ENCODE assay signal across 31 mouse cellular contexts in the genomic region with DNA sequence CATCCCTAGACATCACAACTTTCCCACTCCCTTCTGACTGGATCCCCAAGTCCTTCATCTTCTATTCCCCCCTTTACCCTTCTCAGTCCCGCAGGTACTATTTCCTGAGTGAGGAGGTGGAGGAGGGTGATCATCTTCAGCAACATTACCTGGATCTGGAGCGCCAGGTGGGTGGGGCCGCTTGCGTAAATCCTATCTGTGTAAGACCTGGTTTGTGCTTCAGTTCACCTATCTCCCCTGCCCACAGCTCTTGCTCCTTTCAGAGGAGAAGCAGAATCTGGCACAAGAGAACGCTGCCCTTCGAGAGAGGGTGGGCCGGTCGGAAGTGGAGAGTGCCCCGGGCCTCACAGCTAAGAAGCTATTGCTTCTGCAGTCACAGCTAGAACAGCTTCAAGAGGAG. TPM values are rescaled to one million over a fixed set of nuclear protein-coding genes. Genes with fewer than 3 reads are reported as not detected.
DNase-seq lines count a peak whose midpoint lies in the region; ATAC-seq and TF ChIP-seq lines count a peak whose summit lies in the region.
"Had no signal": no experiment of that assay in that cellular context is flagged by ENCODE, and none has a peak within 500 bp of the region (broad histone marks: within the 10 kb centered on the region; RNA-seq: fewer than 3 reads in every experiment).

No protein-coding gene starts in this region.

- peaks cover 16% of the 10 kb centered on the region for H3K4me1 ChIP-seq in kidney, embryonic 16.5 days (ENCODE audit: insufficient read depth, low read length)
- peaks cover 11% of the 10 kb centered on the region for H3K4me1 ChIP-seq in small intestine, adult 2 months (ENCODE audit: control insufficient read depth, insufficient read depth, insufficient read length, low read length)

- H3K9ac ChIP-seq in kidney, embryonic 16.5 days (replicated peaks; ENCODE audit: low read length): no peak overlapping the region
- H3K9ac ChIP-seq: embryonic facial prominence, embryonic 12.5 days; embryonic facial prominence, embryonic 15.5 days; forebrain, postnatal 0 days; heart, embryonic 13.5 days; hindbrain, embryonic 14.5 days had no signal

- no peak overlapping the region for H3K27ac ChIP-seq in kidney, embryonic 16.5 days (ENCODE audit: low read length)
- H3K27ac ChIP-seq in small intestine, adult 2 months (ENCODE audit: insufficient read depth, low read depth, low read length): peak overlapping the region; percentile 70; the same call in 1 of the 2 replicates
- H3K27ac ChIP-seq: embryonic facial prominence, embryonic 12.5 days; embryonic facial prominence, embryonic 15.5 days; gastrocnemius, adult 2 months; heart, adult 2 months; heart, embryonic 10.5 days; heart, embryonic 13.5 days; hindbrain, embryonic 14.5 days; hindbrain, postnatal 0 days had no signal

- H3K4me3 ChIP-seq in kidney, embryonic 16.5 days (ENCODE audit: low read length): no peak overlapping the region
- peak overlapping the region; percentile 28; the same call in 1 of the 2 replicates for H3K4me3 ChIP-seq in small intestine, adult 2 months (ENCODE audit: low read depth, low read length)
- H3K4me3 ChIP-seq: embryonic facial prominence, embryonic 12.5 days; embryonic facial prominence, embryonic 15.5 days; gastrocnemius, adult 2 months; heart, adult 2 months; heart, embryonic 10.5 days; heart, embryonic 13.5 days had no signal

- peak; percentile 32 for DNase-seq in cerebellum, adult 9-11 months
- DNase-seq in cerebellum, postnatal 25 days: no peak
- DNase-seq in kidney, adult 11 months: peak; percentile 2
- no peak for DNase-seq in ovary, postnatal 36 days (ENCODE audit: low spot score)
- DNase-seq: adrenal gland, postnatal 10 days; adrenal gland, postnatal 36 days; B cell, adult 2 months; cerebellum, adult 8-10 months; cerebellum, postnatal 14 days; forebrain, postnatal 0 days; gastrocnemius, adult 2 months; gastrocnemius, postnatal 14 days; heart, adult 2 months; heart, postnatal 14 days; heart, postnatal 4 days had no signal

- no peaks in the 10 kb centered on the region for H3K9me3 ChIP-seq in kidney, embryonic 16.5 days (ENCODE audit: low read length)
- H3K9me3 ChIP-seq: embryonic facial prominence, embryonic 12.5 days; embryonic facial prominence, embryonic 15.5 days; G1E; heart, embryonic 10.5 days; heart, embryonic 13.5 days had no signal

- H3K36me3 ChIP-seq in kidney, embryonic 16.5 days (ENCODE audit: insufficient read depth, low read length): no peaks in the 10 kb centered on the region
- peaks cover 25% of the 10 kb centered on the region for H3K36me3 ChIP-seq in small intestine, adult 2 months (ENCODE audit: control insufficient read depth, insufficient read depth, low read length)
- H3K36me3 ChIP-seq: embryonic facial prominence, embryonic 12.5 days; embryonic facial prominence, embryonic 15.5 days; heart, embryonic 10.5 days; heart, embryonic 13.5 days had no signal

- WGBS in kidney, embryonic 16.5 days: 93% methylated on average over 9 of the region's 9 CpGs
- 89% methylated on average over 9 of the region's 9 CpGs for WGBS in small intestine, adult 2 months

- no peak overlapping the region for H3K4me2 ChIP-seq in kidney, embryonic 16.5 days (replicated peaks; ENCODE audit: low read depth, low read length)
- H3K4me2 ChIP-seq: embryonic facial prominence, embryonic 12.5 days; embryonic facial prominence, embryonic 15.5 days; heart, embryonic 13.5 days; hindbrain, embryonic 14.5 days had no signal

- 0 out of 2 replicates have a peak, but pooled peaks have one; percentile 29 for TF ChIP-seq POLR2A in small intestine, adult 2 months (IDR thresholded peaks at IDR 0.05; ENCODE audit: low read depth, low read length)

- ATAC-seq in kidney, embryonic 16.5 days (ENCODE audit: low FRiP score, low TSS enrichment): no peak
- ATAC-seq: forebrain, embryonic 14.5 days; forebrain, postnatal 0 days; hindbrain, postnatal 0 days; inflammation-experienced regulatory T-cells, adult 6 months; Patski had no signal

- TF ChIP-seq CTCF in small intestine, adult 2 months (IDR thresholded peaks at IDR 0.05; ENCODE audit: extremely low read depth, insufficient read length, insufficient replicate concordance, low read depth, low read length): no peak

- no peaks in the 10 kb centered on the region for H3K27me3 ChIP-seq in kidney, embryonic 16.5 days (ENCODE audit: insufficient read depth, low read length)
- H3K27me3 ChIP-seq in small intestine, adult 2 months (ENCODE audit: control insufficient read depth, insufficient read depth, low read length): no peaks in the 10 kb centered on the region
- H3K27me3 ChIP-seq: CH12.LX, Patski had no signal

RNA-seq across cellular contexts. Expression of a gene that starts 4.0 kb away (rescaled TPM):
- 34.8 and 35.2 TPM in 2 replicates for polyA plus RNA-seq in kidney, embryonic 16.5 days (2015; fragmentation: Nextera tagmentation; extraction: Ambion mirVana)
- 26.3 and 56.9 TPM in 2 replicates for polyA plus RNA-seq in small intestine, adult 2 months (2012; rRNA removed)

RNA-seq across cellular contexts. Expression of a gene that starts 15.9 kb away (rescaled TPM):
- polyA plus RNA-seq in kidney, embryonic 16.5 days (2015; fragmentation: Nextera tagmentation; extraction: Ambion mirVana): 8.3 and 11.7 TPM in 2 replicates
- polyA plus RNA-seq in small intestine, adult 2 months (2012; rRNA removed): 122 and 329 TPM in 2 replicates

RNA-seq across cellular contexts. Expression of a gene that starts 20.0 kb away (rescaled TPM):
- not detected in 2 replicates for polyA plus RNA-seq in kidney, embryonic 16.5 days (2015; fragmentation: Nextera tagmentation; extraction: Ambion mirVana)
- 0.33 TPM in 1 of 2 replicates, not detected in the other for polyA plus RNA-seq in small intestine, adult 2 months (2012; rRNA removed)
- polyA plus RNA-seq: forebrain, embryonic 11.5 days; forebrain, embryonic 14.5 days; G1E; heart, adult 2 months; heart, embryonic 10.5 days; heart, embryonic 13.5 days; heart, embryonic 16.5 days; hindbrain, embryonic 11.5 days; hindbrain, embryonic 14.5 days; inflammation-experienced regulatory T-cells, adult 6 months had no signal

RNA-seq across cellular contexts. Expression of a gene that starts 24.8 kb away (rescaled TPM):
- 137 and 138 TPM in 2 replicates for polyA plus RNA-seq in kidney, embryonic 16.5 days (2015; fragmentation: Nextera tagmentation; extraction: Ambion mirVana)
- polyA plus RNA-seq in small intestine, adult 2 months (2012; rRNA removed): 14.5 and 29.1 TPM in 2 replicates

RNA-seq across cellular contexts. Expression of a gene that starts 25.0 kb away (rescaled TPM):
- 810 and 819 TPM in 2 replicates for polyA plus RNA-seq in kidney, embryonic 16.5 days (2015; fragmentation: Nextera tagmentation; extraction: Ambion mirVana)
- polyA plus RNA-seq in small intestine, adult 2 months (2012; rRNA removed): 70.6 and 141 TPM in 2 replicates

Comparison
In these comparisons a context has a peak if more than half of its experiments do, and no peak if none do; other contexts are left out.
1. DNase-seq: peak in cerebellum, adult 9-11 months (single experiment) and kidney, adult 11 months (single experiment); none in cerebellum, postnatal 25 days (0 of 2) and ovary, postnatal 36 days (single experiment).